Mouse (Mus musculus): ENCODE results near the gene Fam69b. TPM values are rescaled to one million over a fixed set of nuclear protein-coding genes. Genes with fewer than 3 reads are reported as not detected.
A peak's percentile ranks its signal among the peaks of the same experiment; 100 is the strongest.

Fam69b gene
- total and polyA plus RNA-seq, 2 experiments = 0.09 to 0.60 TPM

- Histone ChIP-seq H3K36me3 (ENCODE audit: control insufficient read depth, insufficient read depth, low read length) (no peaks in the 10 kb centered on the region), H3K4me1 (ENCODE audit: control insufficient read depth, insufficient read depth, low read length) (peaks cover 11% of the 10 kb centered on the region), H3K27me3 (ENCODE audit: control insufficient read depth, insufficient read depth, low read length) (no peaks in the 10 kb centered on the region), H3K27ac (replicated peaks; ENCODE audit: insufficient read depth, low read depth, low read length) (peak within 1 kb of the TSS; percentile 95), H3K9ac (ENCODE audit: low read depth, low read length) (peak within 1 kb of the TSS; percentile 93), H3K79me2 (ENCODE audit: control insufficient read depth, insufficient read depth, low read length) (peaks cover 13% of the 10 kb centered on the region; the same call in 1 of the 2 replicates), H3K4me3 (ENCODE audit: insufficient read depth, low read depth, low read length) (peak within 1 kb of the TSS; percentile 78)
- under 1% methylated on average over 100 of the region's 103 CpGs for WGBS
- peak; percentile 75 for DNase-seq (ENCODE audit: extremely low read depth, low read depth, low spot score)
- TF ChIP-seq POLR2A (IDR thresholded peaks at IDR 0.05; ENCODE audit: extremely low read depth, insufficient read depth, low read length) (peak; percentile 95), CTCF (IDR thresholded peaks at IDR 0.05; ENCODE audit: low read depth, low read length) (peak; percentile 51)
These were observed 24.3 kb upstream of the Fam69b start, which contains the start of gene Agpat2 for GRCm38 (mm10) chr2:26603720-26604671. Agpat2 (minus strand) TSS chr2:26604417.

- DNase-seq (ENCODE audit: extremely low read depth, low read depth, low spot score) = no peak
- Histone ChIP-seq H3K36me3 (ENCODE audit: control insufficient read depth, insufficient read depth, low read length) (no peaks in the 10 kb centered on the region), H3K79me2 (ENCODE audit: control insufficient read depth, insufficient read depth, low read length) (peaks cover 13% of the 10 kb centered on the region; the same call in 1 of the 2 replicates), H3K27me3 (ENCODE audit: control insufficient read depth, insufficient read depth, low read length) (no peaks in the 10 kb centered on the region), H3K27ac (replicated peaks; ENCODE audit: insufficient read depth, low read depth, low read length) (no peak overlapping the region), H3K4me1 (ENCODE audit: control insufficient read depth, insufficient read depth, low read length) (peaks cover 10% of the 10 kb centered on the region; the same call in 1 of the 2 replicates), H3K9ac (ENCODE audit: low read depth, low read length) (no peak overlapping the region), H3K4me3 (ENCODE audit: insufficient read depth, low read depth, low read length) (no peak overlapping the region)
- 92% methylated on average over 8 of the region's 8 CpGs for WGBS
- TF ChIP-seq POLR2A (IDR thresholded peaks at IDR 0.05; ENCODE audit: extremely low read depth, insufficient read depth, low read length) (no peak), CTCF (IDR thresholded peaks at IDR 0.05; ENCODE audit: low read depth, low read length) (no peak)
These were observed 22.9 kb upstream of the Fam69b start for GRCm38 (mm10) chr2:26605331-26605730.

- peaks cover 13% of the 10 kb centered on the region; the same call in 1 of the 2 replicates for H3K79me2 ChIP-seq (ENCODE audit: control insufficient read depth, insufficient read depth, low read length)
- no peak for TF ChIP-seq POLR2A (IDR thresholded peaks at IDR 0.05; ENCODE audit: extremely low read depth, insufficient read depth, low read length)
- no peak for TF ChIP-seq CTCF (IDR thresholded peaks at IDR 0.05; ENCODE audit: low read depth, low read length)
- no peak overlapping the region for H3K4me3 ChIP-seq (ENCODE audit: insufficient read depth, low read depth, low read length)
- WGBS = 88% methylated on average over 3 of the region's 3 CpGs
- DNase-seq (ENCODE audit: extremely low read depth, low read depth, low spot score) = no peak
- H3K9ac ChIP-seq (ENCODE audit: low read depth, low read length) = no peak overlapping the region
- H3K27me3 ChIP-seq (ENCODE audit: control insufficient read depth, insufficient read depth, low read length) = no peaks in the 10 kb centered on the region
- no peaks in the 10 kb centered on the region for H3K36me3 ChIP-seq (ENCODE audit: control insufficient read depth, insufficient read depth, low read length)
- H3K4me1 ChIP-seq (ENCODE audit: control insufficient read depth, insufficient read depth, low read length) = peaks cover 12% of the 10 kb centered on the region; the same call in 1 of the 2 replicates
- H3K27ac ChIP-seq (replicated peaks; ENCODE audit: insufficient read depth, low read depth, low read length) = no peak overlapping the region
These were observed 21.7 kb upstream of the Fam69b start for GRCm38 (mm10) chr2:26606579-26606978.

- no peak for DNase-seq (ENCODE audit: extremely low read depth, low read depth, low spot score)
- Histone ChIP-seq H3K27me3 (ENCODE audit: control insufficient read depth, insufficient read depth, low read length) (no peaks in the 10 kb centered on the region), H3K36me3 (ENCODE audit: control insufficient read depth, insufficient read depth, low read length) (no peaks in the 10 kb centered on the region), H3K4me3 (ENCODE audit: insufficient read depth, low read depth, low read length) (no peak overlapping the region), H3K4me1 (ENCODE audit: control insufficient read depth, insufficient read depth, low read length) (peaks cover 12% of the 10 kb centered on the region; the same call in 1 of the 2 replicates), H3K27ac (replicated peaks; ENCODE audit: insufficient read depth, low read depth, low read length) (no peak overlapping the region), H3K9ac (ENCODE audit: low read depth, low read length) (no peak overlapping the region), H3K79me2 (ENCODE audit: control insufficient read depth, insufficient read depth, low read length) (peaks cover 13% of the 10 kb centered on the region; the same call in 1 of the 2 replicates)
- no peak for TF ChIP-seq CTCF (IDR thresholded peaks at IDR 0.05; ENCODE audit: low read depth, low read length)
- WGBS = 64% methylated on average over 6 of the region's 6 CpGs
These were observed 21.0 kb upstream of the Fam69b start for GRCm38 (mm10) chr2:26607056-26607910.

GRCm38 (mm10) chr2:26608781-26609180, 19.5 kb upstream of the Fam69b start:
- Histone ChIP-seq H3K9ac (ENCODE audit: low read depth, low read length) (no peak overlapping the region), H3K27ac (replicated peaks; ENCODE audit: insufficient read depth, low read depth, low read length) (no peak overlapping the region), H3K27me3 (ENCODE audit: control insufficient read depth, insufficient read depth, low read length) (no peaks in the 10 kb centered on the region), H3K36me3 (ENCODE audit: control insufficient read depth, insufficient read depth, low read length) (no peaks in the 10 kb centered on the region), H3K4me1 (ENCODE audit: control insufficient read depth, insufficient read depth, low read length) (peaks cover 12% of the 10 kb centered on the region; the same call in 1 of the 2 replicates), H3K4me3 (ENCODE audit: insufficient read depth, low read depth, low read length) (no peak overlapping the region), H3K79me2 (ENCODE audit: control insufficient read depth, insufficient read depth, low read length) (peaks cover 2% of the 10 kb centered on the region; the same call in 1 of the 2 replicates)
- TF ChIP-seq CTCF (IDR thresholded peaks at IDR 0.05; ENCODE audit: low read depth, low read length) (no peak), POLR2A (IDR thresholded peaks at IDR 0.05; ENCODE audit: extremely low read depth, insufficient read depth, low read length) (no peak)
- no peak for DNase-seq (ENCODE audit: extremely low read depth, low read depth, low spot score)

Measured in liver, adult 2 months (tissue).